In the genomic region with DNA sequence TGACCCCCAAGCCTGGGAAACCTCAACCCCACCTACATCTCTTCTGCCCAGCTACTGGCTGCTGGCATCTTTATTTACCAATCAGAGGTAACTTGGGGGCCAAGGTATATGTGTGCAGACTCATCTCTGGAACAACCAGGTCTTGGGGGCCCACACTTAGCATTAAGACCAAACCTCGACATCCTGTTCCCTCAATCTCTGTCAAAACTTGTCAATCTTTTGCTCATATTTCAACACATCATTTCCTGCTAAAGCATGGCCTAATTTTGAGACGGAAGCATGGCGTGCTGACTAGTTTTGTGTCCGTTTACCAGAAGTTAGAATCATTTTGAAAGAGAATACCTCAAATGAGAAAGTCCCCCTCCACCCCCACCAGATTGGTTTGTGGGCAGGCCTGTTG, we compare ENCODE assay signal across 27 mouse cellular contexts. TPM values are rescaled to one million over a fixed set of nuclear protein-coding genes. Genes with fewer than 3 reads are reported as not detected.
DNase-seq lines count a peak whose midpoint lies in the region; ATAC-seq and TF ChIP-seq lines count a peak whose summit lies in the region.
"Had no signal": no experiment of that assay in that cellular context is flagged by ENCODE, and none has a peak within 500 bp of the region (broad histone marks: within the 10 kb centered on the region; RNA-seq: fewer than 3 reads in every experiment).

No protein-coding gene starts in this region.

- H3K4me3 ChIP-seq in liver, postnatal 0 days (ENCODE audit: low read depth, low read length), result no peak overlapping the region
- H3K4me3 ChIP-seq in liver, embryonic 12.5 days, result no peak overlapping the region
- H3K4me3 ChIP-seq: forebrain, embryonic 10.5 days; heart, adult 2 months; heart, embryonic 15.5 days; left cerebral cortex, adult 2 months; limb, embryonic 15.5 days; liver, embryonic 15.5 days had no signal

- H3K27ac ChIP-seq in liver, postnatal 0 days (ENCODE audit: low read depth), result no peak overlapping the region; the same call in 1 of the 2 replicates
- no peak overlapping the region for H3K27ac ChIP-seq in liver, embryonic 12.5 days
- H3K27ac ChIP-seq: forebrain, embryonic 10.5 days; heart, adult 2 months; heart, embryonic 15.5 days; kidney, postnatal 0 days; left cerebral cortex, adult 2 months; limb, embryonic 15.5 days; liver, embryonic 15.5 days; macrophage had no signal

- DNase-seq in liver, postnatal 0 days, result no peak
- no peak for DNase-seq in thymus, postnatal 25 days
- DNase-seq in adrenal gland, adult 8-10 months, result no peak
- no peak for DNase-seq in right cerebral cortex, postnatal 10 days (ENCODE audit: low spot score in 2 of 2)
- DNase-seq: adrenal gland, postnatal 25 days; cerebellum, adult 11 months; cerebellum, adult 9-11 months; gastrocnemius, postnatal 14 days; heart, adult 2 months; heart, postnatal 4 days; kidney, adult 18-20 months; left cerebral cortex, postnatal 4 days; thymus, postnatal 4 days had no signal

- peak; percentile 58 for ATAC-seq in liver, postnatal 0 days
- ATAC-seq in liver, embryonic 12.5 days, result no peak
- peak; percentile 83 for ATAC-seq in granulocyte monocyte progenitor cell, adult 5-6 weeks (replicated peaks; ENCODE audit: poor library complexity, severe bottlenecking)
- peak; percentile 74 for ATAC-seq in monocyte, adult 5-6 weeks (replicated peaks; ENCODE audit: insufficient number of reproducible peaks, low FRiP score, low TSS enrichment, poor library complexity, severe bottlenecking)
- ATAC-seq: forebrain, embryonic 16.5 days; hindbrain, embryonic 16.5 days; lung, postnatal 0 days had no signal

- WGBS in liver, postnatal 0 days (ENCODE audit: insufficient replicate concordance), result 40% methylated on average over 4 of the region's 4 CpGs
- WGBS in liver, embryonic 12.5 days (ENCODE audit: insufficient replicate concordance), result 43% methylated on average over 4 of the region's 4 CpGs

- TF ChIP-seq EP300 in liver, postnatal 0 days (IDR thresholded peaks at IDR 0.05; ENCODE audit: low read depth), result peak; percentile 63

- no peak for TF ChIP-seq CTCF in liver, postnatal 0 days (IDR thresholded peaks at IDR 0.05; ENCODE audit: low read depth)

- H3K9me3 ChIP-seq in liver, postnatal 0 days (ENCODE audit: low read length), result no peaks in the 10 kb centered on the region
- no peaks in the 10 kb centered on the region for H3K9me3 ChIP-seq in liver, embryonic 12.5 days (replicated peaks)
- H3K9me3 ChIP-seq: forebrain, embryonic 10.5 days; heart, embryonic 15.5 days; limb, embryonic 15.5 days; liver, embryonic 15.5 days had no signal

- H3K4me2 ChIP-seq in liver, postnatal 0 days (ENCODE audit: low read depth, low read length), result no peak overlapping the region
- H3K4me2 ChIP-seq in liver, embryonic 12.5 days, result no peak overlapping the region
- H3K4me2 ChIP-seq: heart, embryonic 15.5 days; limb, embryonic 15.5 days; liver, embryonic 15.5 days; midbrain, embryonic 11.5 days had no signal

- no peaks in the 10 kb centered on the region for H3K27me3 ChIP-seq in liver, postnatal 0 days (ENCODE audit: insufficient read depth, low read length)
- no peaks in the 10 kb centered on the region for H3K27me3 ChIP-seq in liver, embryonic 12.5 days (replicated peaks)
- H3K27me3 ChIP-seq: heart, embryonic 15.5 days; limb, embryonic 15.5 days; liver, embryonic 15.5 days had no signal

- no peaks in the 10 kb centered on the region for H3K4me1 ChIP-seq in liver, postnatal 0 days (ENCODE audit: insufficient read depth)
- no peaks in the 10 kb centered on the region for H3K4me1 ChIP-seq in liver, embryonic 12.5 days
- H3K4me1 ChIP-seq: forebrain, embryonic 10.5 days; heart, embryonic 15.5 days; limb, embryonic 15.5 days; liver, embryonic 15.5 days had no signal

- H3K36me3 ChIP-seq in liver, postnatal 0 days (replicated peaks; ENCODE audit: insufficient read depth, low read length), result no peaks in the 10 kb centered on the region
- no peaks in the 10 kb centered on the region for H3K36me3 ChIP-seq in liver, embryonic 12.5 days
- H3K36me3 ChIP-seq: heart, embryonic 15.5 days; limb, embryonic 15.5 days; liver, embryonic 15.5 days had no signal

- no peak overlapping the region for H3K9ac ChIP-seq in liver, postnatal 0 days (replicated peaks)
- no peak overlapping the region for H3K9ac ChIP-seq in liver, embryonic 12.5 days
- H3K9ac ChIP-seq: heart, embryonic 15.5 days; limb, embryonic 15.5 days; liver, embryonic 15.5 days had no signal

RNA-seq across cellular contexts. Expression of a gene that starts 39.8 kb away (rescaled TPM):
- not detected in 2 replicates for polyA plus RNA-seq in liver, postnatal 0 days (2015; fragmentation: Nextera tagmentation; extraction: Ambion mirVana)
- 0.05 TPM in 1 of 2 replicates, not detected in the other for polyA plus RNA-seq in liver, embryonic 12.5 days (2016; fragmentation: Nextera tagmentation; extraction: Ambion mirVana)
- not detected in 2 replicates for total RNA-seq in granulocyte monocyte progenitor cell, adult 5-6 weeks (2014; fragmentation: Nextera tagmentation)
- 0.17 and 0.82 TPM in 2 replicates for total RNA-seq in granulocyte monocyte progenitor cell, adult 5-6 weeks (2017)
- 0.19 to 0.21 TPM in 2 of 3 replicates, not detected in the other for total RNA-seq in monocyte, adult 5-6 weeks (2017)
- total RNA-seq in adrenal gland, adult 8-10 months (2022), result under 1 TPM in 3 of 4 experiments, not detected in 1; 0.09 to 0.25 (median 0.10) TPM
- total RNA-seq: adrenal gland, postnatal 25 days; gastrocnemius, postnatal 14 days; heart, adult 2 months; heart, postnatal 4 days had no signal
- polyA plus RNA-seq: heart, adult 2 months; heart, embryonic 15.5 days had no signal

RNA-seq across cellular contexts. Expression of a gene that starts 52.4 kb away (rescaled TPM):
- polyA plus RNA-seq in liver, postnatal 0 days (2015; fragmentation: Nextera tagmentation; extraction: Ambion mirVana), result 14.0 and 15.4 TPM in 2 replicates
- 17.1 and 17.5 TPM in 2 replicates for polyA plus RNA-seq in liver, embryonic 12.5 days (2016; fragmentation: Nextera tagmentation; extraction: Ambion mirVana)
- 367 and 442 TPM in 2 replicates for total RNA-seq in granulocyte monocyte progenitor cell, adult 5-6 weeks (2014; fragmentation: Nextera tagmentation)
- 642 and 682 TPM in 2 replicates for total RNA-seq in granulocyte monocyte progenitor cell, adult 5-6 weeks (2017)
- total RNA-seq in monocyte, adult 5-6 weeks (2017), result 124 to 196 TPM (median 176 TPM) in 3 replicates
- total RNA-seq in adrenal gland, adult 8-10 months (2022), result 10 to 100 TPM; 24.4 to 30.6 (median 26.5) TPM
